Mouse (Mus musculus) heart, postnatal 0 days (tissue): Measurements from ENCODE around the gene Ubr3.

Experiments
- CTCF ChIP-seq: IDR thresholded peaks from 2 replicates; pipeline ENCODE4 v1.5.1; 2016; ENCODE audit warnings: antibody characterized with exemption, control low read depth, low read depth
- EP300 ChIP-seq: IDR thresholded peaks from 2 replicates; pipeline ENCODE4 v1.6.1; 2016; ENCODE audit warnings: antibody characterized with exemption, low read depth

GRCm38 (mm10) chr2:69851427-69852058 lies 45.5 kb upstream of the Ubr3 start:
- TF ChIP-seq CTCF = peak; percentile 41
- TF ChIP-seq EP300 = no peak
